Mouse (Mus musculus) right cerebral cortex, adult 18-20 months (tissue): ENCODE results near the gene Prl5a1.

Experiments
- DNase-seq: peaks from one replicate; pipeline ENCODE4 v3.0.0; 2022; ENCODE audit warnings: mixed read lengths

The Prl5a1 gene

GRCm38 (mm10) chr13:28142184-28142583 is at the start of gene Prl5a1:
Gene Prl5a1 (plus strand): TSS chr13:28142484.
- no peak for DNase-seq

GRCm38 (mm10) chr13:28096161-28096560 is 46.1 kb upstream of the Prl5a1 start:
- no peak for DNase-seq

- no peak for DNase-seq
These were observed 33.7 kb upstream of the Prl5a1 start for GRCm38 (mm10) chr13:28108536-28108935.

GRCm38 (mm10) chr13:28132781-28133180 is 9.5 kb upstream of the Prl5a1 start:
- no peak for DNase-seq

- no peak for DNase-seq
These were observed 6.5 kb upstream of the Prl5a1 start for GRCm38 (mm10) chr13:28135790-28136189.
